Mouse (Mus musculus): ENCODE data around the gene Socs4. TPM values are rescaled to one million over a fixed set of nuclear protein-coding genes. Genes with fewer than 3 reads are reported as not detected.

The Socs4 gene
- 1.8 and 1.9 TPM in 2 replicates for polyA plus RNA-seq (2015; fragmentation: Nextera tagmentation; extraction: Ambion mirVana)

GRCm38 (mm10) chr14:47276637-47277393, at the start of gene Socs4, which contains the start of gene Wdhd1:
Gene Socs4 (plus strand): TSS chr14:47276931.
Gene Wdhd1 (minus strand): TSS chr14:47276857.
- Histone ChIP-seq H3K9me3 (replicated peaks) (no peaks in the 10 kb centered on the region), H3K4me1 (replicated peaks) (peaks cover 8% of the 10 kb centered on the region), H3K9ac (peak within 1 kb of the TSS; percentile 93), H3K4me2 (peak within 1 kb of the TSS; percentile 88), H3K27me3 (no peaks in the 10 kb centered on the region), H3K4me3 (peak within 1 kb of the TSS; percentile 98), H3K36me3 (0 out of 2 replicates have a peak, but pooled peaks cover 2% of the 10 kb centered on the region), H3K27ac (peak within 1 kb of the TSS; percentile 98)
- peak; percentile 96 for ATAC-seq (replicated peaks; ENCODE audit: insufficient number of reproducible peaks, insufficient read depth, low FRiP score, low read depth)
- WGBS, result under 1% methylated on average over 71 of the region's 77 CpGs

GRCm38 (mm10) chr14:47229796-47230376, 46.8 kb upstream of the Socs4 start:
- no peak overlapping the region for H3K4me3 ChIP-seq
- H3K9ac ChIP-seq, result no peak overlapping the region
- H3K27me3 ChIP-seq, result no peaks in the 10 kb centered on the region
- peak overlapping the region; percentile 73 for H3K27ac ChIP-seq
- H3K4me2 ChIP-seq, result 0 out of 2 replicates have a peak overlapping the region, but pooled peaks have one; percentile 18
- H3K4me1 ChIP-seq (replicated peaks), result peaks cover 16% of the 10 kb centered on the region
- 48% methylated on average over 11 of the region's 11 CpGs for WGBS
- ATAC-seq (replicated peaks; ENCODE audit: insufficient number of reproducible peaks, insufficient read depth, low FRiP score, low read depth), result no peak
- no peaks in the 10 kb centered on the region for H3K36me3 ChIP-seq
- no peaks in the 10 kb centered on the region for H3K9me3 ChIP-seq (replicated peaks)

DNA sequence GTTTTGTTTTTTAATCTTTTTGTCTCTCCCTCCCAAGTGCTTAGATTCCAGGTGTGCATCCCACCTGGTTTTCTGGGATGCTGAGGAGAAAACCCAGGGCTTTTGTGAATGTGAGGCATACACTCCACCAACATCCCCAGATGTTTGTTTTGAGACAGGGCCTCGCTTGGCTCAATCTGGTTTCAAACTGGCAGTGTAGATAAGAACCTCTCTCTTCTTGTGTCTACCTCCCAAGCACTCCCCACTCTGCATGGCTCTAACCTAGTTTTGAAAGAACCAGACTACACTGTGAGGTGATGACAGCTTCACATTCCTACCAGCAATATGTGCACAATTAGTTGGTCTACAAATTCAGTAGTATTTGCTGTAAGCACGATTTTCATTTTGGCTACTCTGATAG, 43.1 kb upstream of the Socs4 start:
- Histone ChIP-seq H3K36me3 (no peaks in the 10 kb centered on the region), H3K9ac (no peak overlapping the region), H3K4me3 (no peak overlapping the region), H3K27me3 (no peaks in the 10 kb centered on the region), H3K27ac (no peak overlapping the region), H3K4me1 (replicated peaks) (peaks cover 16% of the 10 kb centered on the region), H3K9me3 (replicated peaks) (no peaks in the 10 kb centered on the region), H3K4me2 (no peak overlapping the region)
- WGBS, result 20% methylated on average over 2 of the region's 2 CpGs
- ATAC-seq (replicated peaks; ENCODE audit: insufficient number of reproducible peaks, insufficient read depth, low FRiP score, low read depth), result no peak

DNA sequence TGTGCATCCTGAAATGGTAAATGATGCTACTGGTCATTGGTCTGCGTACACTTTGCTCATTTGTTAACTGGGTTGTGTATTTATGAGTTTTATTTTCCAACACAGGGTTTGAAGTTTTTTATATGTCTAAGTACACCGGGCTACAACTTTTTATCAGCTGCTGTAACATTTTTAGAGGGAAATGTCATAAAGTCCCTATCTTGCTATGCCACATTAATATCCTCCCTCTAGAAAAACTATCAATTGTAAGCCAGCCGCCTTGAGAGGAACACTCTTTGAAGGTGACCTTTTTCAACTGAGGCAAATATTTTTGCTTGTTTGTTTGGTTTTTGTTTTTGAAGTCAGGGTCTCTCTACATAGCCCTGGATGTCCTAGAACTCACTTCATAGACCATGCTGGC, 42.7 kb upstream of the Socs4 start:
- peaks cover 16% of the 10 kb centered on the region for H3K4me1 ChIP-seq (replicated peaks)
- no peak overlapping the region for H3K4me3 ChIP-seq
- no peaks in the 10 kb centered on the region for H3K27me3 ChIP-seq
- 0 out of 2 replicates have a peak overlapping the region, but pooled peaks have one; percentile 24 for H3K27ac ChIP-seq
- 64% methylated on average over 3 of the region's 3 CpGs for WGBS
- ATAC-seq (replicated peaks; ENCODE audit: insufficient number of reproducible peaks, insufficient read depth, low FRiP score, low read depth), result no peak
- H3K9ac ChIP-seq, result no peak overlapping the region
- no peaks in the 10 kb centered on the region for H3K36me3 ChIP-seq
- H3K9me3 ChIP-seq (replicated peaks), result no peaks in the 10 kb centered on the region
- H3K4me2 ChIP-seq, result no peak overlapping the region

DNA sequence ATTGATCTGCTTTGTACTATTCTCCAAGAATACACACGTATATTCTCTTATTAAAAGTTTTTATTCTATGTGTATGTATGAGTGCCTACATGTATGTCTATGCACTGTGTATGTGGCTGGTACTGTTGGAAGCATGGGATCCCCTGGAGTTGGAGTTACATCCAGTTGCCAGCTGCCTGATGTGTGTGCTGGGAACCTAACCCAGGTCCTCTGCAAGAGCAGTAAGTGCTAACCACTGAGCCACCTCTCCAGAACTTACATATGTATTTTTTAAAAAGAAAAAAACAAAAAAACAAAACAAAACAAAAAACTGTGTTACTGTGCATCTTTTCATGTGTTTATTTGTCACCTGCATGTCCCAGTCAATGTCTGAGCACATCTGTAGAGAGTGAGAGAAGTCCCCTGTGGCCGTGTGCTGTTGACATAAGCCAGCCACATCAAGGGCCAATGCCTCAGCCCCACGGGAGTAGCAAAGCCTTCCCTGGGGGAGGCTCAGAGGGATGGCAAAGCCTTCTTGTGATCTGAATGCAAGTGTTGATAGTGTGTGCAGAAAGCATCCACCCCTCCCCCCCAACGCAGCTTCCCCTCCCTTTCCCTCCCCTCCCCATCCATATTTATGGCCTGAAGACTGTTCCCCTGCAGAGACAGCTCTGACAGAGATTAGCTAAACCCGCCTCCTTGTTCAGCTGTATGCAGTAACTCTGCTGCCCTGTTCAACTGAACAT, 42.0 kb upstream of the Socs4 start:
- WGBS, result 52% methylated on average over 5 of the region's 5 CpGs
- Histone ChIP-seq H3K27ac (no peak overlapping the region), H3K27me3 (no peaks in the 10 kb centered on the region), H3K4me2 (no peak overlapping the region), H3K36me3 (no peaks in the 10 kb centered on the region), H3K4me1 (replicated peaks) (peaks cover 12% of the 10 kb centered on the region), H3K9me3 (replicated peaks) (no peaks in the 10 kb centered on the region), H3K4me3 (no peak overlapping the region), H3K9ac (no peak overlapping the region)
- no peak for ATAC-seq (replicated peaks; ENCODE audit: insufficient number of reproducible peaks, insufficient read depth, low FRiP score, low read depth)

DNA sequence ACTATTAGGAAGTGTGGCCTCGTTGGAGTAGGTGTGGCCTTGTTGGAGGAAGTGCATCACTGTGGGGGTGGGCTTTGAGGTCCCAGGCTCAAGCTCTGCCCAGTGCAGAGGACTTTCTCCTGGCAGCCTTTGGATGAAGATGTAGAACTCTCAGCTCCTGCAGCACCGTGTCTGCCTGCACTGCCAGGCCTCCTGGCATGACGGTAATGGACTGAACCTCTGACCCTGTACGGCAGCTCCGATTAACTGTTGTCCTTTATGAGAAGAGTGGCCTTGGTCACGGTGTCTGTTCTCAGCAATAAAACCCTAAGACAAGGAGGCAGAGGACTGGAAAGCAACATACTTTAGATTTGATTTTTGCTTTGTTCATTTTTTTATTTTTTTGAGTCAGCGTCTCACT, 40.2 kb upstream of the Socs4 start:
- Histone ChIP-seq H3K4me2 (no peak overlapping the region), H3K9me3 (replicated peaks) (no peaks in the 10 kb centered on the region), H3K27ac (no peak overlapping the region), H3K4me1 (replicated peaks) (peaks cover 6% of the 10 kb centered on the region), H3K27me3 (no peaks in the 10 kb centered on the region), H3K36me3 (peaks cover 5% of the 10 kb centered on the region; the same call in 1 of the 2 replicates), H3K9ac (no peak overlapping the region), H3K4me3 (no peak overlapping the region)
- 89% methylated on average over 7 of the region's 7 CpGs for WGBS
- ATAC-seq (replicated peaks; ENCODE audit: insufficient number of reproducible peaks, insufficient read depth, low FRiP score, low read depth), result no peak

DNA sequence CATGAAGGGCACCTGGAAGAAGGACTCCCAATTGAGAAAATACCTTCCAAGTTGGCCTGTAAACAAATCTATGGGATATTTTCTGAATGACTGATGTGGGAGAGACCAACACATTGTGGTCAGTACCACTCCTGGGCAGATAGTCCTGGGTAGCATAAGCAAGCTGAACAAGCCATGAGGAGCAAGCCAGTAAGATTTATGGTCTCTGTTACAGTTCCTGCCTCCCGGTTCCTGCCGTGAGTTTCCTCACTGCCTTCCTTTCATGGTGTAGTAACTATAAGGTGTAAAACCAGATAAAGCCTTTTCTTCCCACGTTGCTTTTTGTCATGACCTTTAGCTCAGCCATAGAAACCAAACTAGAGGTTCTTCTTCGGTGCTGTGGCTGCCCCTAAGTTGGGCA, 39.4 kb upstream of the Socs4 start:
- no peaks in the 10 kb centered on the region for H3K27me3 ChIP-seq
- H3K4me1 ChIP-seq (replicated peaks), result peaks cover 6% of the 10 kb centered on the region
- ATAC-seq (replicated peaks; ENCODE audit: insufficient number of reproducible peaks, insufficient read depth, low FRiP score, low read depth), result no peak
- no peak overlapping the region for H3K27ac ChIP-seq
- WGBS, result 87% methylated on average over 4 of the region's 4 CpGs
- no peak overlapping the region for H3K4me2 ChIP-seq
- no peak overlapping the region for H3K9ac ChIP-seq
- H3K9me3 ChIP-seq (replicated peaks), result no peaks in the 10 kb centered on the region
- H3K36me3 ChIP-seq, result peaks cover 7% of the 10 kb centered on the region; the same call in 1 of the 2 replicates
- H3K4me3 ChIP-seq, result no peak overlapping the region

- H3K4me2 ChIP-seq, result no peak overlapping the region
- H3K4me3 ChIP-seq, result no peak overlapping the region
- peaks cover 2% of the 10 kb centered on the region; the same call in 1 of the 2 replicates for H3K4me1 ChIP-seq (replicated peaks)
- peaks cover 16% of the 10 kb centered on the region; the same call in 1 of the 2 replicates for H3K36me3 ChIP-seq
- WGBS, result 50% methylated on average over 1 of the region's 1 CpGs
- H3K9me3 ChIP-seq (replicated peaks), result no peaks in the 10 kb centered on the region
- H3K27me3 ChIP-seq, result no peaks in the 10 kb centered on the region
- H3K9ac ChIP-seq, result no peak overlapping the region
- ATAC-seq (replicated peaks; ENCODE audit: insufficient number of reproducible peaks, insufficient read depth, low FRiP score, low read depth), result no peak; the same call in 1 of the 2 replicates
- H3K27ac ChIP-seq, result no peak overlapping the region
Observed at GRCm38 (mm10) chr14:47240600-47240999, 36.1 kb upstream of the Socs4 start.

DNA sequence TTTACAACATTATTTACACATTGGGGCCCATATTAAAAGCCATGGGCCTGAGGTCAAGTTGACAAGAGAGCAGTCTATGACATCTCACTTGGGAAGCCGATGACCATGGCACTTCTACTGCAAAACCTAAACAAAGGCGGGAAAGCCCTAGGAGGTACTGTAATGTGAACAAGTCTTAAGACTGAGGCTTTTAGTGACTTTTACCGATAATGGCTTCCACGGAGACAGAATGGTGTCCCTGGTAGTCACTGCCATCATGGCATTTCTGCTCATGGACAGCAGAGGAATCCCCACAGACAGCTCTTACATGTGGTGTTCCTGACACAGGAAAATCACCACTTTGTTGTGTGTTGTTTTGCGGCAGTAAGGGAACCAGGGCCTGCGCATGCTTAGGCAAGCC, 35.7 kb upstream of the Socs4 start:
- Histone ChIP-seq H3K4me2 (no peak overlapping the region), H3K27ac (no peak overlapping the region), H3K36me3 (peaks cover 16% of the 10 kb centered on the region; the same call in 1 of the 2 replicates), H3K4me1 (replicated peaks) (peaks cover 2% of the 10 kb centered on the region; the same call in 1 of the 2 replicates), H3K9me3 (replicated peaks) (no peaks in the 10 kb centered on the region), H3K4me3 (no peak overlapping the region), H3K9ac (no peak overlapping the region), H3K27me3 (no peaks in the 10 kb centered on the region)
- ATAC-seq (replicated peaks; ENCODE audit: insufficient number of reproducible peaks, insufficient read depth, low FRiP score, low read depth), result no peak
- WGBS, result 71% methylated on average over 6 of the region's 6 CpGs

GRCm38 (mm10) chr14:47242753-47243152, 34.0 kb upstream of the Socs4 start:
- Histone ChIP-seq H3K36me3 (peaks cover 25% of the 10 kb centered on the region; the same call in 1 of the 2 replicates), H3K4me2 (no peak overlapping the region), H3K27ac (no peak overlapping the region), H3K27me3 (no peaks in the 10 kb centered on the region), H3K4me3 (no peak overlapping the region), H3K9me3 (replicated peaks) (no peaks in the 10 kb centered on the region), H3K9ac (no peak overlapping the region), H3K4me1 (replicated peaks) (peaks cover 2% of the 10 kb centered on the region; the same call in 1 of the 2 replicates)
- ATAC-seq (replicated peaks; ENCODE audit: insufficient number of reproducible peaks, insufficient read depth, low FRiP score, low read depth), result no peak
- 33% methylated on average over 4 of the region's 4 CpGs for WGBS

GRCm38 (mm10) chr14:47249839-47250238, 26.9 kb upstream of the Socs4 start:
- H3K9ac ChIP-seq, result no peak overlapping the region
- no peaks in the 10 kb centered on the region for H3K4me1 ChIP-seq (replicated peaks)
- H3K27me3 ChIP-seq, result no peaks in the 10 kb centered on the region
- ATAC-seq (replicated peaks; ENCODE audit: insufficient number of reproducible peaks, insufficient read depth, low FRiP score, low read depth), result no peak
- H3K4me3 ChIP-seq, result no peak overlapping the region
- 79% methylated on average over 6 of the region's 6 CpGs for WGBS
- H3K27ac ChIP-seq, result no peak overlapping the region
- H3K4me2 ChIP-seq, result no peak overlapping the region
- peaks cover 20% of the 10 kb centered on the region for H3K36me3 ChIP-seq
- H3K9me3 ChIP-seq (replicated peaks), result no peaks in the 10 kb centered on the region

Data from heart, embryonic 15.5 days (tissue).